Mouse (Mus musculus): Measurements from ENCODE around the gene Vps29.

DNA sequence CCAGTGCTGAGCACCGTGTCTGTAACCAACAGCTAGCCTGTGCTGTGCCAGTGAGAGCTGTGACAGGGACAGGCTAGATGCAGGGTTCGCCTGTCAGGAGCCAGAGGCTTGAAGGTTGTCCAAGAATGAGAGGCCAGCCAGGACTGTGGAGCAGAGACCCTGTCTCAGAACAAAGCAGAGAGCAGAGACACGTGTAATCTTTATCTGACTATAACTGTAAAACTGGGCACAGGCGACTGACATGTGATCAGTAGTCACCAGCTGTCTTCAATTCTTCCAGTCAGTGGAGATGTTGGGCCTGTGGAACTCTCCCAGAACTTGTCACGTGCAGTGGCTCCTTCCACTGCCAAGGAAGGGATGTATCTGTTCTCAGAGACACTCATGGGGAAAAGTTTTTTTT lies 48.6 kb downstream of the Vps29 start:
- no peak for TF ChIP-seq CTCF (IDR thresholded peaks at IDR 0.05; ENCODE audit: low read depth)
- TF ChIP-seq EP300 (IDR thresholded peaks at IDR 0.05; ENCODE audit: low read depth): no peak
